ENCODE assay signal across 17 mouse cellular contexts in genomic region chr4:53818320-53818719, GRCm38 (mm10). TPM values are rescaled to one million over a fixed set of nuclear protein-coding genes. Genes with fewer than 3 reads are reported as not detected.
"Had no signal": no experiment of that assay in that cellular context is flagged by ENCODE, and none has a peak within 500 bp of the region (broad histone marks: within the 10 kb centered on the region; RNA-seq: fewer than 3 reads in every experiment).

No protein-coding gene starts in this region.

- DNase-seq: lung, adult 18-20 months; lung, embryonic 14.5 days; lung, postnatal 10 days; lung, postnatal 4 days; midbrain, embryonic 14.5 days; right cerebral cortex, postnatal 14 days; spleen, adult 18-20 months; thymus, adult 18-20 months; thymus, postnatal 14 days; thymus, postnatal 36 days had no signal

- H3K27me3 ChIP-seq: midbrain, embryonic 12.5 days; neural tube, embryonic 12.5 days had no signal

- ATAC-seq: midbrain, embryonic 16.5 days had no signal

- H3K9ac ChIP-seq: liver, embryonic 14.5 days; lung, embryonic 14.5 days; midbrain, embryonic 12.5 days; neural tube, embryonic 12.5 days had no signal

- H3K36me3 ChIP-seq: midbrain, embryonic 12.5 days; neural tube, embryonic 12.5 days had no signal

- H3K4me2 ChIP-seq: lung, embryonic 14.5 days; midbrain, embryonic 12.5 days; neural tube, embryonic 12.5 days had no signal

- H3K4me1 ChIP-seq: midbrain, embryonic 12.5 days; neural tube, embryonic 12.5 days had no signal

- H3K4me3 ChIP-seq: midbrain, embryonic 12.5 days; neural tube, embryonic 12.5 days had no signal

- H3K9me3 ChIP-seq: midbrain, embryonic 12.5 days; neural tube, embryonic 12.5 days had no signal

- H3K27ac ChIP-seq: liver, embryonic 14.5 days; midbrain, embryonic 12.5 days; neural tube, embryonic 12.5 days had no signal

RNA-seq across cellular contexts. Expression of gene Tal2, which starts 38.8 kb away (rescaled TPM):
- total RNA-seq: monocyte, adult 5-6 weeks had no signal
- polyA plus RNA-seq: liver, embryonic 14.5 days; liver, embryonic 16.5 days; thymus, postnatal 0 days had no signal
